Mouse (Mus musculus) adrenal gland, postnatal 10 days (tissue): ENCODE results near the gene Prl7c1. TPM values are rescaled to one million over a fixed set of nuclear protein-coding genes. Genes with fewer than 3 reads are reported as not detected.
"Not testable (repeated sequence)": the region's sequence is repeated elsewhere in the genome, so short reads cannot be mapped to it uniquely, and the experiment has no call there.

Source experiments
- DNase-seq: peaks from one replicate; pipeline ENCODE4 v3.0.0; 2021; ENCODE audit warnings: mixed read lengths
- long read RNA-seq, 2 experiments: library from polyadenylated mRNA; stranded (forward); transcript quantifications; one replicate each; pipeline ENCODE4 v2.0.0; 2021
- total RNA-seq, 2 experiments: library from RNA; stranded (reverse); gene quantifications; 2 replicates each; pipeline ENCODE4 v1.2.3; 2021

The Prl7c1 gene
- total RNA-seq, result not detected
- long read RNA-seq, experiment 1, result 0 reads
- long read RNA-seq, experiment 2, result 0 reads

DNA sequence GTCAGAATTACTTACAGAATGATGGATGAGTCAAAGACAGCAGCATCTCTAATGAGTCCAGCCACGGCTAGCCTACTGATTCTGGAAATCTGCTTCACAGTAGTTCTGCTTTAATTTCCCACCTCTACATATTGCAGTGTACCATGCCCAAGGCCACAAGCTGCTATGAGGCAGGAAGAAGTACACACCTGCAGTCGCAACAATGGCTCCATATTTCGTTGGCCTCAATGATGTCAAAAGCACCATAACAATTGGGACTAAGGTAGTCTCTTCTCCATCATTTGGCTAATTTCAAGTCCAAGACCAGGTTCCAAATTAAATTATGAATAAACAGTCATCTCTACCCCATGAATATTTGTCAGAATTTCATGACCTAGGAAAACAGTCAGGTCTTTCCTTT is at the start of gene Prl7c1:
Prl7c1 (minus strand) TSS at position 101 of the 400 bp plus-strand sequence.
- not testable (repeated sequence) for DNase-seq

DNA sequence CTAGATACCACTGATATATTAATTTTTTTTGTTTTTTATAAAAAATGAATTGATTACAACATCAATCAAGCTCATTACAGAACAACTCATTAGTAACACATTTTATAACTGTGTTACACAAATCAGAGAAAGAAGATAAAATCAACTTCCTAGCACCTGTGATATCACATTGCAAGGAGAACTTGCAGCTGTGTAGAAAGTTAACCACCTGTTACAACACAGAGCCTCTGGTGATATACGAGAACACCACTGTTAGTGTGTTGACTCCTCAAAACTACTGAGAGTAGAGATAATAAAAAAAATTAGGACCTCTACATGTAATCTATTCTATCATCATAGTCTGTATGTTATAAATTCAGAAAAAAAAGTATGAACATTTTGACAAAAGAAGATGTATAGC is 22.2 kb upstream of the Prl7c1 start:
- no peak for DNase-seq

DNA sequence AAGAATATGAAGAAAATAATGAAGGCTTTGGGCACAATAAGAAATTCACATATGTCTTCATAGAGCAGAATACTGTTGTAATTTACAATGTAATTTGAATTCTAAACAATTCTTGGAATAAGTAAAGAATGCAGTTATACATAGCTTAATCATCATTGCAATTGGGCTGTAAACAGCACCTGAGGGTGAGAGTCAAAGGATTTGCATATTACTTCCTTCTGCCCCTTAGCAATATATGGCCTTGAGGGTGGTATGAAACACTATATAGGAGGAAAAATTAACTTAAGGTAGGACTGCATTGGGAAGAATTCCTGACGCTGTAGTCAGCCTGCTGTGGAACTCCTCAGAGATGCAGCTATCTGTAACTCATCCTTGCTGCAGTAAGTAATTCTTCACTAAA is 20.8 kb upstream of the Prl7c1 start, which contains the start of gene Prl2a1:
Prl2a1 (plus strand) TSS at position 301 of the 400 bp plus-strand sequence.
- DNase-seq, result no peak

DNA sequence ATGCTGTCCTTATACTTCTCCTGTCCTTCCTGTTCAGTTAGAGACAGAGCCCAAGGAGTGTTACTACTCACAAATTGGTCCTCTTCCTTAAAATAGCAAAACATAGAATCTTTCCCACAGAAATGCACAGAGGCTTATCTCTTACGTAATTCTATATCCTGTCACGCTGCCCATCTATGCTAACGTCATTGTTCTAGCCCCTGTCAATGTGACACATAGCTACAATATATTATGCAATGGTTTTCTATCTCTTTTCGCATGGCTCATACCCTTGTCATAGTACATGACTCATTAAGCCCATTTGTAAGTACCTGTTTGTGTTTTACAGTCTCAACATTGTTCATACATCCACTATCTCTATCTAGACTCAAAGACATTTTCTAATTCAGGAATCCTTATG is 18.7 kb upstream of the Prl7c1 start:
- no peak for DNase-seq

DNA sequence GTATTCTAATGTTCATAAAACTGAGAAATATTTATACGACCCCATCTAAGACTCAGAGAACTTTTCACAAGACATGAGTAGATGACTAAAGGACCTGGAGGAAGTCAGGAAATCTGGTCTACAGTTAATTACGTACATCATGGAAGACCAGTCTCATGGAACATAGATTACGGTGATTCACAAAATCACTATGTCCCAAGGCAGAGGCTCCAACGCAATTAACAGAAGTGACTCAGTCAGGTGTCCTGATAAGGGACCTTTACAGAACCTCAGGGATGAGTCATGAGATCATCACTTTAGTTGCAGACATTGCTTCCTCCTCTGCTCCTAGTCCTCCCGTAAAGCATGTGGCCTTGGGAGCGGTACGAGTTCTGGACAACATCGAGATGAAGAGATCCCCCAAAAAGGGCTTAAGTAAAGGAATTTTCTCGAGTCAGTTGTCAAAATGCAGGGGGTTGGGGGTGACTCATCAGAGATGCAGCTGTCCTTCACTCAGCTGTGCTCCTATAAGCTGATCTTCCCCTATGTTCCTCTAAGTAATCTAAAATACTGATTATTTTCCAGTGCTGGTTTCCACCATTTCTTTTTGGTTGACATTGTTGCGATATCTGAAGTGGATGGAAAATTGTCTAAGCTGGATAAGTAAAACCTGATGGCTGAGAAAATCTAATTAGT is 46.0 kb downstream of the Prl7c1 start:
- no peak for DNase-seq

DNA sequence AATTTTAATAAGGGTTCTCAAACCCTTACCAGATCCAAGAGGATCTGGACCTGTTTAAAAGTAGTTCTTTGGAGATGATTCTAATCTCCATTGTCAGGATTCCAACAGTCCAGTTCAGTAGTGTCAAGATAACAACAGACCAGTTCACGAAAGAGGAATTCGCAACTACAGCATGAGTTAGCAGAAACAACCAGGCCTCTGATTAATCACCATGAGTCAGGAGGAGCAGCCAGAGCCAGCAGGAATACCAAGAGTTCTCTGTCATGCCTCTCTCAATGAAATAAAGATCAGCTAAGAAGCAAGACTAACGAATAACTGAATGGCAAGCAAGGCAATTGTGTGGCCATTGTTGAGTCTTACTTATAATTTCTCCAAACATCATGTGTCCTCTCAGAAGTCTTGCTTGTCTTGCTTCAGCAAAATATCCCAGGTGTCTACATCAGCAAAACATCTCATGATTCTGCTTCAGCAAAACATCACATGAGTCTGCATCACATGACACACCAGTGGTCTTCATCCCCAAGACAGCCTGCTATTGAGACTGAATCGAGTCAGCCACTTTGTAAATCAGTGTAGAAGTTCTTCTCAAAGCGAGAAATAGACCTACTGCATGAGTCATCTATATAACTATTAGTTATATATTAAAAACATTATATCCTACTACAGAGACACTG is 50.2 kb downstream of the Prl7c1 start:
- not testable (repeated sequence) for DNase-seq

DNA sequence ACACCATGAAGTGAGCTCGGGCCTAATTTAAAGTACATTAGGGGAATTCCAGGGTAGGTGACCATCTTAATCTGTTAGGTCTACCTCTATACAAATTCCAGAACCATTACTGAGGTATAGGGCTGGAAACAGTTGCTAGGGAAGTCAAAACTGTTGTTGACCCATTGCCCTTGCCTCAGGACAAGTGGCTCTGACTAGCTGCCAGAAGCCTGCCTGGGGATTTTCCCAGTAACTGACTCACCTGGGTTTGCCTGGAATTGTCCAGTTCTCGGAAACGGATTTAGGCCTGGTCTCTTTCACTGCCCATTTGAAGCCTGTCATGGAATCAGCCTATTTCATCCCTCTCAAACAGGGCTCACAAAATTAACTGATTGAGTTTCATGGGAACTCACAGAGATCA is 55.5 kb downstream of the Prl7c1 start:
- not testable (repeated sequence) for DNase-seq

Other genes starting within 250 kb of the Prl7c1 start
- not detected for gene Prl8a9, start 216.2 kb downstream of the Prl7c1 start, total RNA-seq
- gene Prl8a1, start 198.6 kb downstream of the Prl7c1 start, total RNA-seq, result not detected
- not detected for gene Prl7b1, start 170.2 kb downstream of the Prl7c1 start, total RNA-seq
- not detected for gene Prl7a1, start 138.3 kb downstream of the Prl7c1 start, total RNA-seq
- gene Prl7a2, start 112.8 kb downstream of the Prl7c1 start, total RNA-seq, result not detected
- not detected for gene Prl7d1, start 64.1 kb downstream of the Prl7c1 start, total RNA-seq
- gene Prl2a1, start 20.9 kb upstream of the Prl7c1 start, total RNA-seq, result not detected
- not detected for gene Prl2c1, start 68.5 kb upstream of the Prl7c1 start, total RNA-seq
- not detected for gene Prl4a1, start 235.4 kb upstream of the Prl7c1 start, total RNA-seq